Mouse (Mus musculus): ENCODE measurements around the gene Ugt1a1. TPM values are rescaled to one million over a fixed set of nuclear protein-coding genes. Genes with fewer than 3 reads are reported as not detected.
"Not testable (repeated sequence)": the region's sequence is repeated elsewhere in the genome, so short reads cannot be mapped to it uniquely, and the experiment has no call there.

Gene Ugt1a1
- total RNA-seq, 2 experiments from 2014 or later = not detected

DNA sequence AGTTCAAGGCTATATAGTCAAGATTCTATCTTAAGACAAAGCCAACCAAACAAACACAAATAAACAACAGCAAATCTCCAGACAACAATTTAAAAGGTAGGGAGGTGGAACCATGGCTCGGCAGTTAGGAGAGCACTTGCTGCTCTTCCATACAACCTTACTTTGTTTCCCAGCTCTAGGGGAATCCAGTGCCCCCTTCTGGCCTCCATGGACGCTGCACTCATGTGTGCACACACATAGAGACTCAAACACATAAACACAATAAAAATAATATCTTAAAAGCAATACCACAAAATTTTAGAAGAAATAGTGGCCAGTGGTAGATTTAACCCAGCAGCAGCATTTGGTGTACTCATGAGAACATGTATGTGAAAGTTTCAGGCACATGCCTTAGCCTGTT, 5.4 kb downstream of the Ugt1a1 start:
- DNase-seq (ENCODE audit: extremely low spot score in 1 of 2, low spot score in 2 of 2) = peak in 1 of 2 experiments; percentile 42
- intact Hi-C loops (cut with DNase I) = no loop called here

DNA sequence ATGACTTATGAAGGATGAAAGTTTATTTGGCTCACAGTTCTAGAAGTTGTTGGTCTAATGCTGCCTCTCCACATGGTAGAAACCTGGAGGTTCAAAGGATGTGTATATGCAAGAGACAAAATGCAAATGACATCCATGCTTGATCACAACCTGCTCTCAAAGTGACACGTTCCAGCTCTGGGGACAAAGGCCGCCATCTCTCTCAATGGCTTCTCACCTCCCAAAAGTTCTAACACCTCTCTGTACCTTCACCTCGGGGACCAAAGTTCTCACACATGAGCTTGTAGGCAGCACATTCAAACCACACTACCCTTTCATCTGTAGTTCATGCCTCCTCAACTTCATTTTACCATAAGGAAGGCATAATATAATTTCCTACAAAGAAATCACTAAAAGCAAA, 5.8 kb downstream of the Ugt1a1 start:
- peak in 1 of 2 experiments; percentile 15 for DNase-seq (ENCODE audit: extremely low spot score in 1 of 2, low spot score in 2 of 2)
- intact Hi-C loops (cut with DNase I) = no loop called here

DNA sequence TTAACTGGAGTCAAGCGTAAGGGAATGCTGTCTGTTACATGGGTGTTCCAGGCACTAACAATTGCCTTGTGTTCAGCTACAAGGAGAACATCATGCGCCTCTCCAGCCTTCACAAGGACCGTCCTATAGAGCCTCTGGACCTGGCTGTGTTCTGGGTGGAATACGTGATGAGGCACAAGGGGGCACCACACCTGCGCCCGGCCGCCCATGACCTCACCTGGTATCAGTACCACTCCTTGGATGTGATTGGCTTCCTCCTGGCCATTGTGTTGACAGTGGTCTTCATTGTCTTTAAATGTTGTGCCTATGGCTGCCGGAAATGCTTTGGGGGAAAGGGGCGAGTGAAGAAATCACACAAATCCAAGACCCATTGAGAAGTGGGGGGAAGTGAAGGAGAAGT, 6.3 kb downstream of the Ugt1a1 start:
- intact Hi-C loops (cut with DNase I) = no loop called here
- peak in 1 of 2 experiments; percentile 51 for DNase-seq (ENCODE audit: extremely low spot score in 1 of 2, low spot score in 2 of 2)

DNA sequence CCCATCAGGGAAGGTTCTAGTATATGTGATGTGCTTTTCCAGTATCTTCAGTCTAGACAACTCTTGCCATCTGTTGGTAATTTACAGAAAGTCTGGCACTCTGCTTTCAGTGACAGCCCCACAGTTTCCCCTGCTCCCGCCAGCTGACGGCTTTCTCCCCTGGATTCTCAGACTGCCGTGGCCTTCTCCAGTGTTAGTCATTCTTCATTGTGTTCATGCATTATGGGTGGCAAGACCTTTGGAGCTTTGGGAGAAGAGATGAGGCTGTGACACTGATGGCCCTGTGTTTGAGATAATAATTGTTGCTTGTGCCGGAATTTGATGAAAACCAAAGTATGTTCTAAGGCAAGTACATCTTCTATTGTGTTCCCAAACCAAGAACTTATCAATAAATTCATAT, 6.8 kb downstream of the Ugt1a1 start:
- intact Hi-C loops (cut with DNase I) = no loop called here

GRCm38 (mm10) chr1:88219054-88219453, 7.3 kb downstream of the Ugt1a1 start:
- peak in 1 of 2 experiments; percentile 16 for DNase-seq (ENCODE audit: extremely low spot score in 1 of 2, low spot score in 2 of 2)
- intact Hi-C loops (cut with DNase I) = no loop called here

More for the DNA sequence above, 6.8 kb downstream of the Ugt1a1 start:
- DNase-seq (ENCODE audit: extremely low spot score in 1 of 2, low spot score in 2 of 2) = peak in 1 of 2 experiments; percentile 17

DNA sequence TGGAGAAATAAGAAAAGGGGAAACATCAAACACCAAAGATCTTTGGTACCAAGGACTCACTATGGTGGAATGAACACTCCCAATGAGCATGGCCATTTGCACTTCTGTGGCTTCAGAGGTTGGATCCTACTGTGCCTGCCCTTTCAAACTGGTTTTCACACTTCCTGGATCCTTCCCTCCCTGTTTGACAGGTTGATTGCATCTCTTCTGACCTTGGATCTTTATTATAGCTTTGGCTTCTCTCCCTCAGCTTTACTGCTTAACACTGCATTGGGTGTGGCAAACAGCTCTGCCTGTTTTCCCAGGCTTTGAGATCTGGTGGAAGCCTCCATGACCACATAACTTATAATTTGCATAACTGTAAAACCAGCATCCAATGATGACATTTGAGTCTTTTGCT, 8.6 kb downstream of the Ugt1a1 start:
- DNase-seq (ENCODE audit: extremely low spot score in 1 of 2, low spot score in 2 of 2) = peak in 1 of 2 experiments; percentile 14
- intact Hi-C loops (cut with DNase I) = no loop called here

GRCm38 (mm10) chr1:88222216-88222615, 10.5 kb downstream of the Ugt1a1 start:
- no peak for DNase-seq (ENCODE audit: extremely low spot score in 1 of 2, low spot score in 2 of 2)
- intact Hi-C loops (cut with DNase I) = no loop called here

DNA sequence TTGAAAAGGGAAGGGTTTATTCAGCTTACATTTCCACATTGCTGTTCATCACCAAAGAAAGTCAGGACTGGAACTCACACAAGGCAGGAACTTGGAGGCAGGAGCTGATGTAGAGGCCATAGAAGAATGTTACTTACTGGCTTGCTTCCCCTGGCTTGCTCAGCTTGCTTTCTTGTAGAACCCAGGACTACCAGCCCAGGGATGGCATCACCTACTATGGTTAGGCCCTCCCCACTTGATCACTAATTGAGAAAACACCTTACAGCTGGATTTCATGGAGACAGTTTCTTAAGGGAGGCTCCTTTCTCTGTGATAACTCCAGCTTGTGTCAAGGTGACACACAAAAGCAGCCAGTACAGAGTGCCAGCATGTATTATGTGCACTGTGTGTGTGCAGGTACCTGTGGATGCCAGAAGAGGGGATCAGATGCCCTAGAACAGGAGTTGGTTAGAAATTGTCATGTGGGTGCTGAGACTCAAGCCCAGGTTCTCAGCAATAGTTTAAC, 11.3 kb downstream of the Ugt1a1 start:
- intact Hi-C loops (cut with DNase I) = not testable (repeated sequence)
- peak in 1 of 2 experiments; percentile 18 for DNase-seq (ENCODE audit: extremely low spot score in 1 of 2, low spot score in 2 of 2)

GRCm38 (mm10) chr1:88223591-88223990, 11.8 kb downstream of the Ugt1a1 start:
- peak in 1 of 2 experiments; percentile 27 for DNase-seq (ENCODE audit: extremely low spot score in 1 of 2, low spot score in 2 of 2)
- intact Hi-C loops (cut with DNase I) = no loop called here

- DNase-seq (ENCODE audit: extremely low spot score in 1 of 2, low spot score in 2 of 2) = peak in 1 of 2 experiments; percentile 38
- intact Hi-C loops (cut with DNase I) = no loop called here
Measured at GRCm38 (mm10) chr1:88224029-88224776, 12.4 kb downstream of the Ugt1a1 start.

- DNase-seq (ENCODE audit: extremely low spot score in 1 of 2, low spot score in 2 of 2); intact Hi-C loops (cut with DNase I): not testable (repeated sequence)
Measured at GRCm38 (mm10) chr1:88225301-88225700, 13.5 kb downstream of the Ugt1a1 start.

GRCm38 (mm10) chr1:88225741-88226140, 14.0 kb downstream of the Ugt1a1 start:
- no peak for DNase-seq (ENCODE audit: extremely low spot score in 1 of 2, low spot score in 2 of 2)

GRCm38 (mm10) chr1:88226670-88227379, 15.1 kb downstream of the Ugt1a1 start, which contains the start of gene Mroh2a:
Mroh2a (plus strand) TSS chr1:88226986.
- peak in 1 of 2 experiments; percentile 34 for DNase-seq (ENCODE audit: extremely low spot score in 1 of 2, low spot score in 2 of 2)
- intact Hi-C loops (cut with DNase I) = no loop called here

More at GRCm38 (mm10) chr1:88225741-88226140, 14.0 kb downstream of the Ugt1a1 start:
- intact Hi-C loops (cut with DNase I) = no loop called here

DNA sequence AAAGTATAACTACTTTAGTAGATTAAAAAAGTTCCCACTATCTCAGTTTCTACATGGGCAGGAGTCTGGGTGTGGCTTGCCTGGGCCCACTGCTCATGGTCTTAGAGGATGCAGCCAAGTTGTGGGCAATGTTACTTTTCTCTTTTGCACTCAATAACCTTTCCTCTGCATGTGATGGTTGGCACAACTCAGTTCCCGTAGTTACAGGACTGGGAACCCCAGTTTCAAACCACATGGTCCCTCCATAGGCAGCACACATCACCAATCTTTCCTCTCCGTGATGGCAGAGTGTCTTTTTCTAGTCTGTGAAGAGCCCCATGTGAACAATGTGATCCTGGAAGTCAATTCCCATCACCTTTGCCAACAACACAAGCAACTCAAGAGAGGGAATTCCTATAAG, 15.7 kb downstream of the Ugt1a1 start:
- DNase-seq (ENCODE audit: extremely low spot score in 1 of 2, low spot score in 2 of 2) = peak in 1 of 2 experiments; percentile 17
- intact Hi-C loops (cut with DNase I) = no loop called here

- DNase-seq (ENCODE audit: extremely low spot score in 1 of 2, low spot score in 2 of 2) = peak in 1 of 2 experiments; percentile 45
- intact Hi-C loops (cut with DNase I) = no loop called here
Measured at GRCm38 (mm10) chr1:88228121-88228520, 16.4 kb downstream of the Ugt1a1 start.

- DNase-seq (ENCODE audit: extremely low spot score in 1 of 2, low spot score in 2 of 2) = no peak
- intact Hi-C loops (cut with DNase I) = no loop called here
Measured at GRCm38 (mm10) chr1:88229566-88229965, 17.8 kb downstream of the Ugt1a1 start.

- DNase-seq (ENCODE audit: extremely low spot score in 1 of 2, low spot score in 2 of 2) = peak in 1 of 2 experiments; percentile 60
- intact Hi-C loops (cut with DNase I) = no loop called here
Measured at GRCm38 (mm10) chr1:88229986-88230385, 18.2 kb downstream of the Ugt1a1 start.

GRCm38 (mm10) chr1:88230421-88230820, 18.7 kb downstream of the Ugt1a1 start:
- intact Hi-C loops (cut with DNase I) = no loop called here

GRCm38 (mm10) chr1:88230981-88231802, 19.4 kb downstream of the Ugt1a1 start:
- intact Hi-C loops (cut with DNase I) = no loop called here
- DNase-seq (ENCODE audit: extremely low spot score in 1 of 2, low spot score in 2 of 2) = peak in 1 of 2 experiments; percentile 30

More at GRCm38 (mm10) chr1:88230421-88230820, 18.7 kb downstream of the Ugt1a1 start:
- peak in 1 of 2 experiments; percentile 38 for DNase-seq (ENCODE audit: extremely low spot score in 1 of 2, low spot score in 2 of 2)

All from left cerebral cortex, postnatal 10 days (tissue).